Mouse (Mus musculus) limb, embryonic 11.5 days (tissue): Measurements from ENCODE around the gene Fkbp15. TPM values are rescaled to one million over a fixed set of nuclear protein-coding genes. Genes with fewer than 3 reads are reported as not detected.

ENCODE experiments used
- ATAC-seq: fragments of 200-750 bp; cut with Nextera tagmentation; 2 replicates; pipeline ENCODE4 v1.8.0; 2017; ENCODE audit warnings: low read depth; ENCODE audit not compliant: insufficient number of reproducible peaks, low FRiP score, low TSS enrichment
- DNase-seq: peaks from one replicate; pipeline ENCODE4 v3.0.0-alpha.2; 2015; ENCODE audit warnings: low spot score
- H3K27ac ChIP-seq: fragments of 300-500 bp; sonication (generic); replicated peaks from 2 replicates; pipeline ENCODE4 v1.5.1; 2014; ENCODE audit warnings: low read depth, mild to moderate bottlenecking, low read length
- H3K27me3 ChIP-seq: fragments of 300-500 bp; sonication (generic); 2 replicates; pipeline ENCODE4 v1.6.1; 2014; ENCODE audit warnings: mild to moderate bottlenecking, low read length, mixed read lengths; ENCODE audit not compliant: control insufficient read depth, insufficient read depth
- H3K36me3 ChIP-seq: fragments of 300-500 bp; sonication (generic); 2 replicates; pipeline ENCODE4 v1.6.1; 2014; ENCODE audit warnings: mild to moderate bottlenecking, low read length, moderate library complexity, mixed read lengths; ENCODE audit not compliant: control insufficient read depth, insufficient read depth
- H3K4me1 ChIP-seq: fragments of 300-500 bp; sonication (generic); 2 replicates; pipeline ENCODE4 v1.6.1; 2014; ENCODE audit warnings: low read length, mixed read lengths; ENCODE audit not compliant: control insufficient read depth, insufficient read depth
- H3K4me2 ChIP-seq: fragments of 300-500 bp; sonication (generic); 2 replicates; pipeline ENCODE4 v1.6.1; 2014; ENCODE audit warnings: low read depth, mild to moderate bottlenecking, moderate library complexity; ENCODE audit not compliant: severe bottlenecking
- H3K4me3 ChIP-seq: fragments of 300-500 bp; sonication (generic); 2 replicates; pipeline ENCODE4 v1.5.1; 2014; ENCODE audit warnings: low read depth, low read length
- H3K9ac ChIP-seq: fragments of 300-500 bp; sonication (generic); 2 replicates; pipeline ENCODE4 v1.6.1; 2014; ENCODE audit warnings: mild to moderate bottlenecking, low read length
- H3K9me3 ChIP-seq: fragments of 300-500 bp; sonication (generic); 2 replicates; pipeline ENCODE4 v1.6.1; 2016; ENCODE audit warnings: low read length; ENCODE audit not compliant: control insufficient read depth
- WGBS: fragments of 180-500 bp; shearing (Covaris S2); extraction: QIAGEN DNeasy Blood & Tissue Kit; methylation state at CpG from one replicate; pipeline ENCODE4 v1.1.7; 2014; 5-methylcytosine and 5-hydroxymethylcytosine counted together
- polyA plus RNA-seq: library from polyadenylated mRNA; unstranded; fragments of >200 nt; fragmentation: Nextera tagmentation; extraction: Ambion mirVana; gene quantifications from 2 replicates; pipeline ENCODE4 v1.2.1, GENCODE M21; 2014

Fkbp15 gene
- 19.9 and 22.2 TPM in 2 replicates for polyA plus RNA-seq

- no peaks in the 10 kb centered on the region for H3K36me3 ChIP-seq
- ATAC-seq (peak; percentile 100), DNase-seq (peak; percentile 98)
- H3K27ac ChIP-seq, result 0 out of 2 replicates have a peak within 1 kb of the TSS, but pooled peaks have one; percentile 12
- no peaks in the 10 kb centered on the region for H3K9me3 ChIP-seq
- H3K4me2 ChIP-seq, result peak within 1 kb of the TSS; percentile 69
- under 1% methylated on average over 51 of the region's 51 CpGs for WGBS
- peak within 1 kb of the TSS; percentile 73 for H3K9ac ChIP-seq
- peaks cover 6% of the 10 kb centered on the region for H3K4me1 ChIP-seq
- no peaks in the 10 kb centered on the region for H3K27me3 ChIP-seq
- H3K4me3 ChIP-seq, result peak within 1 kb of the TSS; percentile 71
Observed at GRCm38 (mm10) chr4:62360088-62360804, at the start of gene Fkbp15, which contains the start of gene Slc31a1. Gene Fkbp15 (minus strand): TSS chr4:62360548. Gene Slc31a1 (plus strand): TSS chr4:62360727.

DNA sequence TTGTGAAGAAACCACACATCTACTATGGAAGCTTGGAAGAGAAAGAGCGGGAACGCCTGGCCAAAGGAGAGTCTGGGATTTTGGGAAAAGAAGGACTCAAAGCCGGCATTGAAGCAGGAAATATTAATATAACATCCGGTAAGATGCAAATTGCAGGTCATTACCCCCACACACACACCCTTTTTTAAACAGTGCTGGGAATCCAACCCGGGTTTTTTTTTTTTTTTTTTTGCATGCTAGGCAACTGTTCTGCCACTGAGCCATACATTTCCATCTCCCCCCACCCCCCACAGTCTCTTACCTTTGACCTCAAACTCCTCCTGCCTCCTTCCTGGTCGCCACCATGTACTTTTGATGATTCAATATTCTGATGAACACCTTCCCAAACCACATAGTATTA lies 49.3 kb upstream of the Fkbp15 start:
- no peaks in the 10 kb centered on the region for H3K27me3 ChIP-seq
- H3K9ac ChIP-seq, result peak overlapping the region; percentile 78
- H3K4me2 ChIP-seq, result peak overlapping the region; percentile 56
- H3K4me1 ChIP-seq, result 0 out of 2 replicates have a peak, but pooled peaks cover 2% of the 10 kb centered on the region
- H3K4me3 ChIP-seq, result peak overlapping the region; percentile 75
- H3K27ac ChIP-seq, result no peak overlapping the region
- DNase-seq, result no peak
- 35% methylated on average over 6 of the region's 6 CpGs for WGBS
- ATAC-seq, result no peak
- H3K36me3 ChIP-seq, result peaks cover 8% of the 10 kb centered on the region
- no peaks in the 10 kb centered on the region for H3K9me3 ChIP-seq

- ATAC-seq (peak; percentile 98), DNase-seq (peak; percentile 98)
- peak within 1 kb of the TSS; percentile 75 for H3K4me3 ChIP-seq
- 0 out of 2 replicates have a peak, but pooled peaks cover 2% of the 10 kb centered on the region for H3K4me1 ChIP-seq
- H3K36me3 ChIP-seq, result peaks cover 8% of the 10 kb centered on the region
- no peaks in the 10 kb centered on the region for H3K27me3 ChIP-seq
- peak within 1 kb of the TSS; percentile 59 for H3K27ac ChIP-seq
- WGBS, result under 1% methylated on average over 39 of the region's 39 CpGs
- H3K9me3 ChIP-seq, result no peaks in the 10 kb centered on the region
- H3K4me2 ChIP-seq, result peak within 1 kb of the TSS; percentile 56
- peak within 1 kb of the TSS; percentile 82 for H3K9ac ChIP-seq
Observed at GRCm38 (mm10) chr4:62408601-62409282, 48.4 kb upstream of the Fkbp15 start, which contains the start of the genes Cdc26 and Prpf4. Gene Cdc26 (minus strand): TSS chr4:62408642. Gene Prpf4 (plus strand): TSS chr4:62408797.

- Histone ChIP-seq H3K36me3 (peaks cover 7% of the 10 kb centered on the region), H3K4me2 (peak overlapping the region; percentile 33), H3K4me3 (peak overlapping the region; percentile 75), H3K27ac (peak overlapping the region; percentile 59; the same call in 1 of the 2 replicates), H3K9me3 (no peaks in the 10 kb centered on the region), H3K4me1 (0 out of 2 replicates have a peak, but pooled peaks cover 2% of the 10 kb centered on the region), H3K27me3 (no peaks in the 10 kb centered on the region), H3K9ac (peak overlapping the region; percentile 82)
- peak; percentile 81 for DNase-seq
- WGBS, result under 1% methylated on average over 35 of the region's 35 CpGs
- ATAC-seq, result peak; percentile 2; the same call in 1 of the 2 replicates
Observed at GRCm38 (mm10) chr4:62407730-62408582, 47.6 kb upstream of the Fkbp15 start.

DNA sequence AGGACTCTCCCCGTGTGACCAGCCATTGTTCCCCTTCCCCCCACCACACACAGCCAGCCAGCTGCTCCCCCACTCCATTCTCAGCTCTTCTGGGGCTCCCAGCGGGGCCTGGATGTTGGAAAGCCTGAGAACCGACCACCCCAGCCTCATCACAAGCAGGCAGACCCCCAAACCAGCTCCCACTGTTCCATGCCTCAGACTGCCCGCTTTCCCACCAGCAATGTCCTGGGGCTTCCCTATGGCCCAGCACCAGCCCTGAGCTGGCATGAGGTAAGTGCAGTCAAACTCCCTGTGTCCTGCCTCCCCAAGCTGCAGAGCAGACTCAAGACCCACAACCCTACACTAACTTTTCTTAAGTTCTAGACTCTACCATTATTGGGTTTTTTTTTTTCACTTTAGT lies 45.8 kb upstream of the Fkbp15 start:
- Histone ChIP-seq H3K27me3 (no peaks in the 10 kb centered on the region), H3K27ac (no peak overlapping the region), H3K9ac (no peak overlapping the region), H3K4me1 (0 out of 2 replicates have a peak, but pooled peaks cover 2% of the 10 kb centered on the region), H3K4me3 (no peak overlapping the region), H3K36me3 (peaks cover 10% of the 10 kb centered on the region; the same call in 1 of the 2 replicates), H3K9me3 (no peaks in the 10 kb centered on the region), H3K4me2 (no peak overlapping the region)
- ATAC-seq, result no peak
- no peak for DNase-seq
- WGBS, result 87% methylated on average over 4 of the region's 4 CpGs

- ATAC-seq, result no peak
- Histone ChIP-seq H3K9me3 (no peaks in the 10 kb centered on the region), H3K27ac (no peak overlapping the region), H3K4me2 (no peak overlapping the region), H3K27me3 (no peaks in the 10 kb centered on the region), H3K9ac (no peak overlapping the region), H3K36me3 (peaks cover 41% of the 10 kb centered on the region), H3K4me1 (no peaks in the 10 kb centered on the region), H3K4me3 (no peak overlapping the region)
- no peak for DNase-seq
- 94% methylated on average over 3 of the region's 3 CpGs for WGBS
Observed at GRCm38 (mm10) chr4:62398956-62399355, 38.6 kb upstream of the Fkbp15 start.

GRCm38 (mm10) chr4:62397616-62398365 lies 37.4 kb upstream of the Fkbp15 start:
- H3K4me2 ChIP-seq, result no peak overlapping the region
- ATAC-seq (no peak), DNase-seq (no peak)
- H3K27me3 ChIP-seq, result no peaks in the 10 kb centered on the region
- no peak overlapping the region for H3K27ac ChIP-seq
- WGBS, result 91% methylated on average over 4 of the region's 4 CpGs
- H3K4me3 ChIP-seq, result no peak overlapping the region
- H3K36me3 ChIP-seq, result peaks cover 44% of the 10 kb centered on the region
- no peak overlapping the region for H3K9ac ChIP-seq
- H3K9me3 ChIP-seq, result no peaks in the 10 kb centered on the region
- no peaks in the 10 kb centered on the region for H3K4me1 ChIP-seq
